Mouse (Mus musculus): ENCODE results near the gene Psmb11. TPM values are rescaled to one million over a fixed set of nuclear protein-coding genes. Genes with fewer than 3 reads are reported as not detected.

Psmb11 gene
- total RNA-seq, 2 experiments from 2014 or later: not detected

Small RNA genes lying within 50 kb of the gene (microRNA-seq; reads per million reads assigned to microRNA genes)
- 0 reads per million in 2 experiments for gene Mir686
- gene Mir6948: 0 reads per million in 2 experiments

Other genes starting within 250 kb of the Psmb11 start
- gene Slc7a7, start 203.7 kb upstream of the Psmb11 start, total RNA-seq (2021): 1 to 10 TPM; 3.1 to 5.5 TPM
- 100 to 1,000 TPM; 141 to 159 TPM for gene Mrpl52, start 194.5 kb upstream of the Psmb11 start, total RNA-seq (2021)
- gene Mmp14, start 189.8 kb upstream of the Psmb11 start, total RNA-seq (2021): 100 to 1,000 TPM; 115 to 167 TPM
- gene Lrp10, start 157.3 kb upstream of the Psmb11 start, total RNA-seq (2021): 10 to 100 TPM; 36.3 to 39.5 TPM
- under 1 TPM in 1 of 2 experiments, not detected in 1; 0.14 TPM for gene Rem2, start 145.3 kb upstream of the Psmb11 start, total RNA-seq (2021)
- gene Prmt5, start 103.9 kb upstream of the Psmb11 start, total RNA-seq (2021): 10 to 100 TPM; 32.8 to 35.3 TPM
- gene Haus4, start 66.8 kb upstream of the Psmb11 start, total RNA-seq (2021): 10 to 100 TPM in 1 of 2 experiments, 1 to 10 TPM in 1; 9.2 to 10.7 TPM
- 1 to 10 TPM; 7.5 to 9.9 TPM for gene Ajuba, start 43.9 kb upstream of the Psmb11 start, total RNA-seq (2021)
- gene 4931414P19Rik, start 15.4 kb upstream of the Psmb11 start, total RNA-seq (2021): 1 to 10 TPM; 3.1 to 5.1 TPM
- gene Psmb5, start 3.4 kb upstream of the Psmb11 start, total RNA-seq (2021): 100 to 1,000 TPM; 183 to 207 TPM
- gene Gm17606, start 19.5 kb downstream of the Psmb11 start, total RNA-seq (2021): not detected
- 1 to 10 TPM in 1 of 2 experiments, under 1 TPM in 1; 0.96 to 1.8 TPM for gene Cdh24, start 19.9 kb downstream of the Psmb11 start, total RNA-seq (2021)
- 10 to 100 TPM; 16.2 to 16.9 TPM for gene 1700123O20Rik, start 64.8 kb downstream of the Psmb11 start, total RNA-seq (2021)
- 100 to 1,000 TPM in 1 of 2 experiments, 10 to 100 TPM in 1; 90.7 to 110 TPM for gene Acin1, start 65.5 kb downstream of the Psmb11 start, total RNA-seq (2021)
- not detected for gene Gm29776, start 77.4 kb downstream of the Psmb11 start, total RNA-seq (2021)
- gene Cebpe, start 90.7 kb downstream of the Psmb11 start, total RNA-seq (2021): under 1 TPM in 1 of 2 experiments, not detected in 1; 0.50 TPM
- gene Slc7a8, start 160.5 kb downstream of the Psmb11 start, total RNA-seq (2021): 1 to 10 TPM; 5.7 to 7.5 TPM
- gene Rnf212b, start 192.7 kb downstream of the Psmb11 start, total RNA-seq (2021): not detected
- 1 to 10 TPM; 6.8 to 8.4 TPM for gene Homez, start 249.5 kb downstream of the Psmb11 start, total RNA-seq (2021)